Mouse (Mus musculus) lung, adult 2 months (tissue): Measurements from ENCODE around the gene Rce1. TPM values are rescaled to one million over a fixed set of nuclear protein-coding genes. Genes with fewer than 3 reads are reported as not detected.

ENCODE experiments used
- DNase-seq: peaks from one replicate; pipeline ENCODE4 v3.0.0; 2022
- H3K4me1 ChIP-seq: fragments of 200-500 bp; 2 replicates; pipeline ENCODE4 v1.6.1; 2011; ENCODE audit warnings: low read length; ENCODE audit not compliant: control insufficient read depth, insufficient read depth
- H3K4me3 ChIP-seq: fragments of 200-500 bp; replicated peaks from 2 replicates; pipeline ENCODE3; 2011; ENCODE audit warnings: low read depth, mild to moderate bottlenecking, control low read depth, low read length; ENCODE audit errors: extremely low read depth
- CTCF ChIP-seq: fragments of 200-500 bp; IDR thresholded peaks from 2 replicates; pipeline ENCODE4 v1.5.1; 2011; ENCODE audit warnings: mild to moderate bottlenecking, low read length, control low read depth; ENCODE audit not compliant: insufficient read depth
- POLR2A ChIP-seq: fragments of 200-500 bp; IDR thresholded peaks from 2 replicates; pipeline ENCODE4 v1.6.1; 2011; ENCODE audit warnings: low read depth, mild to moderate bottlenecking, control low read depth, low read length, borderline replicate concordance; ENCODE audit errors: extremely low read depth
- WGBS: fragments of 180-500 bp; shearing (Covaris S2); methylation state at CpG from one replicate; pipeline ENCODE4 v1.1.7; 2018; 5-methylcytosine and 5-hydroxymethylcytosine counted together
- polyA plus RNA-seq: library from polyadenylated mRNA; depleted of rRNA; stranded (reverse); fragments of >200 nt; gene quantifications from 2 replicates; pipeline ENCODE4 v1.2.3, GENCODE M21; 2012

Gene Rce1
- polyA plus RNA-seq, 1 experiment: 98.0 TPM

DNA sequence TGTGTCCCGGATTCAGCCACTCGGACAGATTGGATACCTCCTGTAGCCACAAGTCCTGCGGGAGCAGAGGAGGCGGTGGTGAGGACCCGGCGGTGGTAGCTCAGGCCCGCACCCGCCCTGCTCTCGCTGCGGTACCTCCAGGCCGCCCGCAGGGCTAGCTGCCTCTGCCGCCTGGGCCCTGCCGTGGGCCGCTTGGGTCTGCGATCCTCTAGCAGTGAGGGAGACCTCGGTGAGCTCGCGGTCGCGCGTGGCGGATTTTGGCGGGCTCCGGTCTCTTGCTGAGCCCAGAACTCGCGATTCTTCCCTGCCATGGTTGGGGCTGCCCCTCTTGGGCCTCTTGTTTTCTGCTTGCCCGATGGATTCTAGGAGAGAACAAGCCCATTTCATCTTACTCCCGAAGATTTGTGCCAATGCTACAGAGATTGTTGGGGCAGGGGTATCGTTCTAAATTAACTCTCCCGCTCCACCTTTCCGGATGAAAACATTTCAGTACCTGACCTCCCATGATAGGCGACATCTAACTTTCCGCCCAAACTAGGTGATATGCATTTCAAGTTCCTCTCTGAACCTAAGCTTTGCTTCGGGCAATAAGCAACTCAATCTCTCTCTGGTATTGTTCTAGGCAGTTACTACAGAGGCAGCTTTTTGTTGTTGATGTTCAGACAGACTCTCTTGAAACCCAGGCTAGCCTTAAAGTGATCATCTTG is 541 bp upstream of the Rce1 start:
- TF ChIP-seq CTCF: no peak
- TF ChIP-seq POLR2A: no peak
- peak overlapping the region; percentile 99 for H3K4me3 ChIP-seq
- peak; percentile 3 for DNase-seq
- 1% methylated on average over 35 of the region's 35 CpGs for WGBS
- peaks cover 8% of the 10 kb centered on the region for H3K4me1 ChIP-seq

DNA sequence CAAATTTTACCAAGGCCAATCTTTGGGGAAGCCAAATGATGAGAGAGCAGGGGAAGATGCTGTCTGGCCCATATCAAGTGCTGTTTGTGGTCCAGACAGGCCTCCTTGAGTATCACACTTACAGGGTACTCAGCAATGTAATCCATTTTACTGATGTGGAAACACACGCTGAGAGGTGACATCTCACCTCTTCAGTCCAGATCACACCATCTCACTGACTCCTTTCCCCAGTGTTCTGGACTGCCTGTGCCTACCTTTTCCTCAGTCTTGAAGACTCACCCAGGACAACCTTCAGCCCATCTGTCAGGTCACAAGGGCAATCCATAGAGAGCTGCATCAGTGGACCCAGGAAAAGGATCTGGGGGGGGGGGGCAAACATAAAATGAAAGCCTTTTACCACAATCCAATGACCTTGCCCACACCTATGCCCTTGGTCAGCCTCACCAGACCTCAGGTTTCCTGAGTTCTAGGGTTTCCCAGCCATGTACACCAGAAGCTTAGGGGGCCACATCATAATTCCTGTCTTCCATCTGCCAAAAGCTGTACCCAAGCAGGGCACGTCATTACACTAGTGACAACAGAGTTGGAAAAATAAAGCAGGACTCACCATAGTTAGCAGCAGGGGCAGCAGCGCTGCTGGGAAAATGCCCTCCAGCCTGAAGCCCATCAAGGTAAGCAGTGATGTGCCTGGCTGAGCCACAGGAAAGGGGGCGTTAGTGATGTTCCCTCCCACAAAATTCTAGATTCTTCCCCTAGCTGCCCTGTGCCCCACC is 849 bp downstream of the Rce1 start:
- 20% methylated on average over 4 of the region's 4 CpGs for WGBS
- no peak for TF ChIP-seq CTCF
- TF ChIP-seq POLR2A: no peak
- peaks cover 8% of the 10 kb centered on the region for H3K4me1 ChIP-seq
- peak overlapping the region; percentile 99 for H3K4me3 ChIP-seq
- DNase-seq: peak; percentile 6

DNA sequence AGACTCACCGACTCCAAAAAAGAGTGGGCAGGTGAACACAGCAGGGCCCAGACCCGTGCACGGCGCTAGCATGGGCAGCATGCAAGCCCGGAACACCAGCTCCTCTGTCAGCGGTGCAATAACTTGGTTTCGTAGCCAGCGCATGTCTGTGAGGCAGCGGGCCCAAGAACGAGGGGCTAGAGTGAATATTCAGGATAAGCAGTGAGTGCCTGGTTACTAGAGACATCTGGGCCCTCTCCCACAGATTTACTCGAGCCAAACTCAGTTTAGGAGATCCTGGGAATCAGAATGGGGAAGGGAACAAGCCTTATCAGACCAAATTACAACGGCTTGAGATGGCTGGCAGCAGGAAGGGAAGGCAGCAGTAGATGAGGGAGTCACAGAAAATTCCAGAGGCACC is 1.4 kb downstream of the Rce1 start:
- peak; percentile 3 for DNase-seq
- TF ChIP-seq POLR2A (no peak), CTCF (no peak)
- H3K4me1 ChIP-seq: peaks cover 8% of the 10 kb centered on the region
- 90% methylated on average over 12 of the region's 12 CpGs for WGBS
- H3K4me3 ChIP-seq: no peak overlapping the region

DNA sequence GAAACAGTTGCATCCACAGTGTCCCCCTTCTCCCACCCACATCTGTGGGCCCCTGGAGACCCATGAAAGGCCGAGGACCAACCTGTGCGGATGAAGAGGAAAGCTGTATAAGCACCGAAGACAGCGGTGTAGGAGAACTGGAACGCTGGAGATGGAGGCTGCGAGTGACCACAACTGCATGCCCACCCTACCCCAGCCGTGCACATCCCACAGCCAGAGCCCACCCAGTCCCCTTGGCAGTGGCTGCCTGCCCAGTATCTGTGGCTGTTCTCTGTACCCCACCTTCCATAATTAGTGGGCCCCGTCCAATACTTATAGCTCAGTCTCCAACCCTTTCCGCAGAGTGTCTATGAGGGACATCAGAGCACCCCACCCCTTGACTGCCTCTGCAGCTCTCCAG is 2.0 kb downstream of the Rce1 start:
- DNase-seq: no peak
- WGBS: 98% methylated on average over 9 of the region's 9 CpGs
- peaks cover 8% of the 10 kb centered on the region for H3K4me1 ChIP-seq
- TF ChIP-seq CTCF: no peak
- no peak for TF ChIP-seq POLR2A
- H3K4me3 ChIP-seq: no peak overlapping the region

DNA sequence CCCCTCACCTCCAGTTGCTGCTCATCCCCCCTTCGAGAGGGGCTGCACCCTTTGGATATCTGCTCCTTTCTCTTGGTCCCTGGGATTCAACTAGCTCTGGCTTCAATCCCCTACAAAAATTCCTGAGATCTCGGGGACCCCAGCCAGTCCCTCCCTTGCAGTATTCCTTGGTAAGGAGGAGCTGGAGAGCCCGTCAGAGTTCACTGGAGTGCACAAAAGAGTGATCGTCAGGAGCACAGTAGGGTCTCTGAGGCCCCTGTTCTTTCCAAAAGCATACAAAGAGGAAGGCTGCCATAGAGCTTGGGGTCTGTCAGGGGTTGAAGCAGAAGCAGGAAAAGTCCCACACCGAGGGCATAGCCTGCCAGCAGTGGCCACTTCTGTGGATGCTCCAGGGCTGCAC is 2.7 kb downstream of the Rce1 start:
- DNase-seq: no peak
- H3K4me1 ChIP-seq: peaks cover 8% of the 10 kb centered on the region
- TF ChIP-seq POLR2A (no peak), CTCF (no peak)
- 85% methylated on average over 5 of the region's 5 CpGs for WGBS
- H3K4me3 ChIP-seq: no peak overlapping the region

DNA sequence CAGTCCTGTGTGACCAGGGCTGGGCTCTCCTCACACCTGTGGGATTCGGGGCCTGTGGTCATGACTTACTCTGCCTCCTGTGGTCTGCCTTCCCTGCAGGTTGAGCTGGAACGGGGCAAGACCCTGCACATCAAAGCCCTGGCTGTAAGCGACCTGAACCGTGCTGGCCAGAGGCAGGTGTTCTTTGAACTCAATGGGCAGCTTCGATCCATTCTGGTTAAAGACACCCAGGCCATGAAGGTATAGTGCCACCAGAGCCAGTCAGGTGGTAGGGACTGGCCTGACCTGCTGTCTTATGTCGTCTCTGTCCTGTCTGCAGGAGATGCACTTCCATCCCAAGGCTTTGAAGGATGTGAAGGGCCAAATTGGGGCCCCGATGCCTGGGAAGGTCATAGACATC is 4.7 kb downstream of the Rce1 start:
- 87% methylated on average over 7 of the region's 7 CpGs for WGBS
- H3K4me3 ChIP-seq: no peak overlapping the region

DNA sequence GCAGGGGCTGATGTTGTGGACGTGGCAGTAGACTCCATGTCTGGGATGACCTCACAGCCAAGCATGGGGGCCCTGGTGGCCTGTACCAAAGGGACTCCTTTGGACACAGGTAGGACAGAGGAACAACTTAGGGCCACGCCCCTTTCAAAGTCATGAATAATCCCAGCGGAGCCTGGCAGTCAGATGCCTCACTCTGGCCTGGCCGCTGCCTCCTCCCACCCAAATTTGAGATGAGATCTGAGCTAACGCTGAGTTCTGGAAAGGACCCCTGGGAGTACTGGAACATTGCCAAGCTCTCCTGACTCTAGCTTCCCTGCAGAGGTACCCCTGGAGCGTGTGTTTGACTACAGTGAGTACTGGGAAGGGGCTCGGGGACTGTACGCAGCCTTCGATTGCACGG is 6.0 kb downstream of the Rce1 start:
- no peak overlapping the region for H3K4me3 ChIP-seq
- H3K4me1 ChIP-seq: no peaks in the 10 kb centered on the region
- no peak for TF ChIP-seq CTCF
- no peak for TF ChIP-seq POLR2A
- WGBS: 80% methylated on average over 10 of the region's 10 CpGs
- DNase-seq: no peak

More for the DNA sequence above, 4.7 kb downstream of the Rce1 start:
- no peak for DNase-seq
- H3K4me1 ChIP-seq: no peaks in the 10 kb centered on the region; the same call in 1 of the 2 replicates
- TF ChIP-seq CTCF (no peak), POLR2A (no peak)

DNA sequence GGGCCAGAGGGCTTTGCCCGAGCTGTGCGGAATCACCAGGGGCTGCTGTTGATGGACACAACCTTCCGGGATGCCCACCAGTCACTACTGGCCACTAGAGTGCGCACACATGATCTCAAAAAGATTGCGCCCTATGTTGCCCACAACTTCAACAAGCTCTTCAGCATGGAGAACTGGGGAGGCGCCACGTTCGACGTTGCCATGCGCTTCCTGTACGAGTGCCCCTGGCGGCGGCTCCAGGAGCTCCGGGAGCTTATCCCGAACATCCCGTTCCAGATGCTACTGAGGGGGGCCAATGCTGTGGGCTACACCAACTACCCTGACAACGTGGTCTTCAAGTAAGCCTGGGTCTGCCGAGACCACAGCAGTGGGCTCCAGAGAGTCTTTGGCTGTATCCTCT is 7.3 kb downstream of the Rce1 start:
- TF ChIP-seq CTCF: 0 out of 2 replicates have a peak, but pooled peaks have one; percentile 1
- no peak for TF ChIP-seq POLR2A
- peak; percentile 14 for DNase-seq
- 38% methylated on average over 18 of the region's 18 CpGs for WGBS

DNA sequence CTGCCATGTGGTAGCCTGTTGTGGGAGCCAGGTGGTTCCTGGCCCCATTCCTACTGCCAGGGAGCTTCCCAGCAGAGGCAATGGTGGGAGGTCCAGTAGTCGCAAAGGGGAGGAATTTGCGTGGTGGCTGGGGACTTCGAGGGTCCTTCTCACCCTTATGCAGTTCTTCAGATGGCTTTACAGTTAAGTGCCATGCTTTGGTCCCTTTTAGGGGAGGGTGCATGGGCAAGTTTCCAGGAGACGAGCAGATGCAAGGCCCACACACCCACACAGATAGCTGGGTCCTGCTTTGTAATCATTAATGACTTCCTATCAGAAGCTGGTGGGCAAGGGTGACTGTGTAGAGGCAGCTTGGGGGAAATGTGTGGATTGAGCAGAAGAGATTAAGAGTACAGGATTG is 8.9 kb downstream of the Rce1 start:
- Histone ChIP-seq H3K4me3 (no peak overlapping the region), H3K4me1 (no peaks in the 10 kb centered on the region)
- no peak for DNase-seq
- 35% methylated on average over 4 of the region's 4 CpGs for WGBS
- TF ChIP-seq POLR2A: no peak
- no peak for TF ChIP-seq CTCF

More for the DNA sequence above, 7.3 kb downstream of the Rce1 start:
- Histone ChIP-seq H3K4me3 (no peak overlapping the region), H3K4me1 (no peaks in the 10 kb centered on the region)
